Mouse (Mus musculus): ENCODE measurements around the gene Uba1.

The Uba1 gene

DNA sequence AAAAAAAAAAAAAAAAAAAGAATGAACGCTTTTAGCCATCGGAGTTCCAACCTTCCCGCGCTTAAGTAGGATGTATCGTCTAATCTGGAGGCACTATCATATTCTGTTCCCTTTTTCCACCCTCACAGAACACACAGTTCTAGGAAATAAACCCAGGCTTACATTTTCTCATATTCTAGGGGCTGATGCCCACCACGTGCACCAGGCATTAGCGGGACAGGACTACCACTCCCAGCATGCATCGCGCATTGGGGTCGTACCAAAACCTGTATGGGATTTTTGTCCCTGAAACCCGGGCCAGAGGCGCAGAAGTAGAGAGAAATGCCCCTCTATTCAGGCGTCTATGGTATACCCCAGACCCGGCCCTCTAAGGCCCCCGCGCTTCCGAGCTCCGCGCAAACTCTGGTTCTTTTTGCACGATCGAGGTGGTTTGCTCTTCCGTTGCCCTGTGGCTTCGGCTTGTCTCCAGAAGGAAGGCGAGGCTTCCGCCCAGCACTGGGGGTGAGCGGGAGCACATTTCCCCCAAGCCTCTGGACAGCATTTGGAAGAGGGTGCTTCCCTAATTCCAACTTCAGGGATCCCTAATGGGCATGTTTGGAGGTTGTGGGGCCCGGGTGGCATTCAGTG, at the start of gene Uba1:
Gene Uba1 (plus strand): TSS at position 301 of the 627 bp plus-strand sequence.
- DNase-seq = peak; percentile 81

DNA sequence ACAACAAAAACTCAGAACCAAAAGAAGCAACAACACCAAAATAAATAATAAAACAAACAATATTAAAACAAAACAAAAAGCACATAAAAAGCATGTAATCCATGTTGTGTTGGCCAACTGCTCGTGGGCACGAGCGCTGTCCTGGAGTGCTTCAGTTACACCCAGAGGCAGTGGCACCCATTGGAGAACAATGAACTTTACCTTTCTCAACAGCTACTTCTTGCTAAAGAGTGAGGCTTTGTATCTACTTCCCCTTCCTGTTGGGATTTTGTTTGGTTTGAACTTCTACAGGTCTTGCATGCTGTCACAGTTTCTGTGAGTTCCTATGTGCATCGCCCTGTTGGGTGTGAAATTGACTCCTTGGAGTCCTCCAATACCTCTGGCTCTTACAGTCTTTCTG, 49.6 kb upstream of the Uba1 start:
- no peak for DNase-seq

DNA sequence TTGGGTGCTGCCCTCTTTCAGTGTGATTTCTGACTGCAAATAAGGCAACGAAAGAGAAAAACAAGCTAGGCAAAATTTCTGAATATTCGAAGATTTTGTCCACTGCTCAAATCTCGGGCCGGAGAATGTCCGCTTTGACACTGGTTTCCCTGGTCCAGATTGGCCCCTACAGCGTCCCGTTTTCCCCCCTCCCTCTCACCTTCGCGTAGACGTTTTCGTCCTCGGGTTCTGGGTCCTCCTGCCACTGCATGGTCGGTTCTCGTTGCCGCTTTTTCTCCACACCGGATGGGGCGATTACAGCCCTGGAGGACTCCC, 41.3 kb upstream of the Uba1 start:
- no peak for DNase-seq

DNA sequence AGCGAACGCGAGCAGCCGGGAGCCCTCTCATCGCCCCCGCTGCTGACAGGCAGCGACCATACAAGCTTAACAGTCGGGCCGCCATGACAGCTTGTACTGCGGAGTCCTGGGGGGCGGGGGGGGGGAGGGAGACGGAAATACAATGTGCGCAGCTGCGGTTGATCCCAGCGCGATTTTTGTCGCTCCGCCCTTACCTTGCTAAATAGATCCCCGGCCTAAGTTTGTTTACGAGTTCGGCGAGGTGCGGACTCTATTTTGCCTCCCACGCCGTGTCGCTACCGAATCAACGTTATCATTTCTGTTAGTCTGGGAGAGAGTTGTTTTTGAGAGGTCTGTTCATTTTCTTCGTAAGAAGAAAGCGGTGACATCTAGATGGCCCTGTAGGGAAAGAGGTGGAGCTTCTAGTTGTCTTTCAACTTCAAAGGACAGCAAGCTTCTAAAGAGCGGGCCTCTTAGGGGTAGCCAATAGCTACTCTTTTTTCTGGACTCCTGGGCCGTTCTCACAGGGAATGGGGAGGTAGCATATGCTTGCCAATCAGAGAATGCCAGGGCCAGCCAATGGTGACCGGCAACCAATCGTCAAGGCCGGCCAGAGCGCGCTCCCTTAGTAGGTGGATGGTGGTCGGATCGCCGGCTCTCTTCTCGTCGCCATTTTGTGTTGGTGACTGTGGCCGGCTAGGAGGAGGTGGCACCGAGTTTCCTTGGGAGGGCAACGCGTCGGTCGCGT, 40.8 kb upstream of the Uba1 start, which contains the start of the genes Rbm10 and Ndufb11:
Gene Rbm10 (plus strand): TSS at position 328 of the 727 bp plus-strand sequence.
Gene Ndufb11 (minus strand): TSS at position 444 of the 727 bp plus-strand sequence.
- DNase-seq = peak; percentile 92

DNA sequence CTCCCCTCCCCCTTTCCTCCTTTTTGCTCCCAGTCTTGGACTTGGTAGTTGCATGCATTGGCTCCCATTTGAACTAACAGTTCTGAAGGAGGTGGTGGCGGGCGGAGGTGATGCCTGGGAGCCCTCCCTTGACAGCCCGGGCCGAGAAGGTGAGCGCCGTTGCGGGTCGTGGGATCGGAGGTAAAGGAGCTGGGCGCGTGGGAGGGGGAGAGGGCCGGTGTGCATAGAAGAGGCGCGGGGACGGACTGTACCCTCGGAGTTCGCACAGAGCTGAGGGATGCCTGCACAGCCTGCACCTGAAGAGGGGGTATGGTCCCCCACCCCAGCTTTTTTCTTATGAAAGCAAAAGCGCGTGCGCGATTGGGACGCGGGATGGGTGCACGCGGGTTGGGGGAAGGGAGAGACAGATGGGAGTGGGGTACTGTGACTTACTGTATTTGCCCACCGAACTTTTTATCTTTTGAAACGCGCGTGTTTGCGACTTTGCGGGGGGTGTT, 40.2 kb upstream of the Uba1 start:
- DNase-seq = no peak

DNA sequence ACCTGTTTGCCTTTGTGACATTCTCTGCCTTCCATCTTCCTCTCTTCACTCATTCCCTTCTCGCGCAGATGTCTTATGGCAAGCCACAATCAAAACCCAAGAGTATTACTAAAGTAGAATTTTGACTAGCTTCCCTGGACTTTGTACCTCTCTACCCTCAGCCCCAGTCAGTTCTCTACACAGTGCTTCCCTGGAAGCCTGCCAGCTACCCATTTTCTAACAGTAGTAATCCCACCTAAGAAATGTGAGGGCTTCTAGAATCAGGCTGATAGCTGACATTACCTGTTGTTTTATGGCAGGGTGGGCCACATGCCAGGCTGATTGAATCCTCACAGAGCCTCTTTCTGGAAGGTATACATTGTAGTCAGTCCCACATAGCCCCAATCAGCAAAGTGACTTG, 20.0 kb upstream of the Uba1 start:
- DNase-seq = no peak

DNA sequence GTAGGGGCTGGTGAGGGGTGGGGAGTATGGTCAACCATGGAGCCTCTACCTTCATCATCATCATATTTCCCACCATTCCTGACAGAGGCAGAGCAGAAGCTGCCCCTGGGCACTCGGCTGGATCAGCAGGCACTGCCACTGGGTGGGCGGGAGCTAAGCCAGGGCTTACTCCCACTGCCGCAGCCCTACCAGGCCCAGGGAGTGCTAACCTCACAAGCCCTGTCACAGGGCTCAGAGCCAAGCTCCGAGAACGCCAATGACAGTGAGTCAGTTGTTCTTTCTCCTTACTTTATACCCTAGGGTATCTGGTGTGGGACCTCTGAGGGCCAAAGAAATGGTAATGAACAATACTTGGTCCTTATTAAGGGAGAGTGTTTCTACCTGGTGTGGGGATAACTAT, 13.3 kb upstream of the Uba1 start:
- no peak for DNase-seq

DNA sequence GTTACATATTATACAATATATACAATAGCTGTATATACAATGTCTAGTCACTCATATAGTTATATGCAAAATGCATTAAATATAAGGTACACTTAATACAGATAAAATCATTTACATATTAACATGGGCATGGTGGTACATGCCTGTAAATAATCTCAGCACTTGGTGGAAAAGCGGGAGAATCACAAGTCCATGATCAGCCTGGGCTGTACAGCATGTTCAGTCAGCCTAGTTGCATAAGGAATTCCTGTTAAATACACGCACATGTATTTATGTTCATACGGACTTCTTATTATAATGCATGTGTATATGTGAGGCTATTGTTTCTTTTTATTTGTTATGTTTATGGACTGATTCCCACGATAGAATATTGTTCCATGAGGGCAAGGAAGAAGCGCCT, 533 bp upstream of the Uba1 start:
- no peak for DNase-seq

DNA sequence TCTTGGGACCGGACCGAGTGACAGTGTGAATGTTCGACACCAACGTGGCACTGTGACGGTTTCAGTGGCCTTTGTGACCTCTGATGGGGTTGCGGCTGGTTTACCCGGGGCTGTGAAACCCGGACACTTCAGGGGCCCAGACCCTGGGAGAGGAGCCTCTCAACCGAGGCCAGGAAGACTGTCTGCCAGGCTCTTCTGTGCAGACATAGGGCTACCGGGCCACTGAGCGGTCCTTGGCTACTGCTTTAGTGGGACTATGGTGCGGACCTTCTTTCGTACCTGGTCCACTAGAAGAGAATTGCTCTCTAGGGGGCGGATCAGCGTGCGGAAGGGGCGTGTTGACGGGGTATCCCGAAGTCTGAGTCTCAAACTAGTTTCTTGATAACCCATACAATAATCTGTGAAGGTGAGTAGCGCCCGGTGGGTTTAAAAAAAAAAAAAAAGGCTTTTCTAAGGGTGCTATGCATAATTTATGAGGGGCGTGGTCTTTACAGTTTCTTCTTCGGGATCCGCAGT, 823 bp downstream of the Uba1 start:
- no peak for DNase-seq

DNA sequence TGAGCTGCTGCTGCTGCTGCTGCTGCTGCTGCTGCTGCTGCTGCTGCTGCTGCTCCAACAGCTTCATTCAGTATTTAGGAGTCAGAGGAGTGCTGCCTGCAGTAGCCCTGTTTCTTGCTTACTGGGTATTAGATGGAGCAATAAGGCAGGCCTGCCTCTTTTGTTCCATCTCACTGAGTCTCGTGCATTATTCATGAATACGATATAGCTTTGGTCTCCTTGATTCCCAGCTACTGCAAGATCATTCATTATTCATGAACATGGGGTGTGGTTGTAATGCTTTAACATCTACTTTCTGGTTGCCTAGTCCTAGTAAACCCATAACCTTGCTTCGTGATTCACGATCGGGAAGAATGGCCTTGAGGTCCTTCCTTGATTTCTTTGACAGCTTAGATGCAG, 4.2 kb downstream of the Uba1 start:
- peak; percentile 3 for DNase-seq

DNA sequence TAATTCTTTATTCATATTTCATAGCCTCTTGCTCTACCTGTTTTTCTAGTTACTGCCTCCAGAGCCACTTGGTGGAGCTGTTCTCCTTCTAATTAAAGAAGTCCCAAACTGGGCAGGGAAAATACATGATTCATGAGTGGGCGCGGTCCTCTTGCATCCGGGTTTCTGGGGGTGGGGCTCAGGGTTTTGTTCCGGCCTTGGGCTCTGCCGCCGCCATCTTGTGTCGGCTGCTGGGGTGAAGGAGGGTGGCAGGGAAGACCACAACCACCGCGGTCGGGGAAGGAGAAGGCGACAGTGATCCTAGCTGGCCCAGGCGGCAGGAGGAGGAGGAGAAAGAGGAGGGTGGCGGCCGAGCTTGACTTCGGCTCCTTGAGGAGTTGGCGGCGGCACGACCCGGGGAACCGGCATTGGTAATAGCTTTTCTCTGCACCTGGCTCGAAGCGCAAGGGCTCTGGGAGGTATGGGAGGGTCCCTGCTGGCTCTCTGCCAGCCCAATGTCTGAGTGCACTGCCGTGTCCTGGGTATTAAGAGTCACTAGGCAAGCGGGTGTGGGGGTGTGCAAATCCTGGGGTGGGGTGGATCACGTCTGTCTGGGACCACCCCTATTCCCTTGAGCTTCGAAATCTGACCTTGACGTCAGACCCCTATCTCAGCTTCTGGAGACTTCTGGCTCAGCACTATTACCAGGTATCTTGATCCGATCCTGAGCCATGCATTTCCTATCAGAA, 4.8 kb downstream of the Uba1 start:
- peak; percentile 90 for DNase-seq

DNA sequence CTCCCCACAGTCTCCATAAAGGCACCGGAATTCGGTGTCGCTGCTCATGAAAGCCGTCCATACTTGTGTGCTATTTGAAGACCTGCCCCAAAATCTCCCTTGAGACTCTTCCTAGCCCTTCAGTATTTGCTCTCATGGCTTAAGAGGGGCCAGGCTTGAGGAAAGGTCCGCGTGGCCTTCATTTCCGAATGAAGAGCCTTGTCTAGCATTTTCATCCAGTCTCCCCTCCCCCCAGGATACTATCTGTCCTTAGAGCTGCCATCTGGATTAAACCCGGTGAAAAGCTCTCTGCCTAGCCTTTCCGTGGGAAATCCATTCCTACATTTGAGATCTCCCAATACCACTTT, 5.3 kb downstream of the Uba1 start:
- peak; percentile 9 for DNase-seq

DNA sequence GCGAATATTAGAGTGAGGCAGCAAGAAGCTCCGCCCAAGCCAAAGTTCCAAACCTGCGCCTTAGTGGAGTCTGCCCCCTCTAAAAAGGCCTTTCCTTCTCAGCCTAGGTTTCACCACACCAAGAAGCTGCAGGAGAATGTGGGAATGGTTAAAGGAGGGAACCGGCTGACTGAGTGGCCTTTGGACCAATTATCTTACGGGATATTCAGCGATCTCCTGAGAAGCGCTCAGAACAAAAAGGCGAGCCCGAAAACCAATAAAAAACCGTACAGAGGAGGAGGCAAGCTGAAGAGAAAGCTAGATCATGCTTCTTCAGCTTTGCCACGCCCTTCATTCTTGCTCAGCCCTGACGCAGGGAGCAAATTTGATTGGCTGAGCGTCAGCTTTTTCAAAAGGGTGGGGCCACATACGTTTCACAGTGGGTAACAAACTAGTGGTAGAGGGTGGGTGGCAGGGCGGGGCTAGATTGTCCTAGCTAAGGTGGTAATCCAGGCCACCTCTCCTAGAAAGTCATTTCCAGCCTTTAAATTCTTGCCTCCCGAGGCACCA, 29.5 kb downstream of the Uba1 start, which contains the start of gene Cdk16:
Gene Cdk16 (plus strand): TSS at position 436 of the 549 bp plus-strand sequence.
- peak; percentile 93 for DNase-seq

DNA sequence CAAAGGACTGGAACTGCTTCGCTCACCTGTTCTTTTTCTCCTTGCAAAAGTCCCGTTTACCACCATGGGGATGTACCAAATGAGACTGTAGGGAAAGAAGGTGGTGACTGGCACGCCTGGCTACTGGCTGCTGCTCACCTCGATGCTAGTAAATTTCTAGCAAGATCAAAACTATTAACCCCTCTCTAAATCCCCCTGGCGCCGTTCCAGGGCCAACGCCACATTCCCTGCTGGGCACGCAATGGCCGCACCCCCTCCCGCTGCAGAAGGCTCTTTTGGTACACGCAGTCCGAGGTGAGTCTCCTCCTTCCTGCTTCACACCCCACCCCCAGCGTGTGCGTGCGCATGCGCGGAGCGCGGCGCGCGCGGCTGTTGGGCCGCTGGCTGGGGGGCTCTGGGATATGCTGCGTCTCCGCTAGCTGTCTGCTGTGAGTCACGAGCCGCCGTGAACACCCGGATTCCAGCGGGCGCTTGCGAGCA, 30.0 kb downstream of the Uba1 start:
- DNase-seq = peak; percentile 86

DNA sequence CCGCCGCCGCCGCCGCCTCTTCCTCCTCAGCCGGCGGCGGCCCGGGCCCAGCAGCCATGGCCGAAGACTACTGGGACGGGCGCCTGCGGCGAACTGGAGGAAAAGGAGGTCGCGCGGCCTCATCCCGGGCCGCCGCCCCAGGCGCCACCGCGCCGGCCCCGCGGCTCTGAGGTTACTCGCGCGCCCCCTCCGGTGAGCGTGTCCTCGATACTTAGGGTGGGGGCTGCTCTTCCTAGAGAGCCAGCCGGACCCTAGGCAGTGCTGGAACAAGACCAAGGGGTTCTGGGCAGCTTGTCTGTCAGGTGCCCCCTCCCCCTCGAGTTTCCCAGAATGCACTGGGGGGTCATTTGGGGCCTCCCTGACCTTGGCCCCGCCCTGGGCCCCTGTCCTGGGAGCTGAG, 30.5 kb downstream of the Uba1 start:
- DNase-seq = peak; percentile 63

DNA sequence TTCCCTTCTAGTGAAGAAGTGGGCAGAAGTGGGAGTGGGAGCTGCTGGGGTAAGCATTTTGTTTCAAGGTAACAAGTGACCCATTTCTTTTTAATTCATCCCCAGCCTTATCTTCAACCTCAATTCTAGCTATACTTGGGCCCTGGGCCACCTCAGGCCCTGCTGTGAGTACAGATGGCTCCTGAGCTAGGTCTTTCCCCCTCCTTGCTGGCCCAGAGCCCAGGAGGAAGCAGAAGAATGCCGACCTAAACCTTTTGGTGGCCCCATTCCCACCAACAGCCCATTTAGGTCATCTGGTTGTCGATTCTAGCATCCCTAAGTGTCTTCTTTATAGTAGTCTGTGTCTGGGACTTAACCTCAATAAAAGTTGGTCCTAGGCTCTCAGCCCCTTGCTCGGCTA, 33.4 kb downstream of the Uba1 start:
- no peak for DNase-seq

DNA sequence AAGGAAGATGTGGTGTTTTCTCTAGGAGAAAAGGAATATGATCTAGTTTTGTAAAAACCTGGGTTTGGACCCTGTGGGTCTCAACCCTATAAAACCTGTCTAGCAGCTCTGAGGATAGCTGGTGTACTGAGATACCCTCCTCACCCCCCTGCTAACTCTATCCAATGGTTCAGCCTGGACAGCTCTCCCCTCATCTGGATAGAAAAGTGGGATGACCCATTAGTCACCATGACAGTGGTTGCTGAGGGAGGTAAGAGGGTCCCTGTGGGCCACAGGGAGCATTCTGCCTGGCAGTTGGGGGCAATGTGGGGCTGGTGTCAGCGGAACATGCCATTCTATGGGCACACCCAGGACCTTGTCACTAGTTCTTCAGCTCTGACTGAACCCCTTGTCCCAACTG, 34.5 kb downstream of the Uba1 start:
- DNase-seq = no peak

DNA sequence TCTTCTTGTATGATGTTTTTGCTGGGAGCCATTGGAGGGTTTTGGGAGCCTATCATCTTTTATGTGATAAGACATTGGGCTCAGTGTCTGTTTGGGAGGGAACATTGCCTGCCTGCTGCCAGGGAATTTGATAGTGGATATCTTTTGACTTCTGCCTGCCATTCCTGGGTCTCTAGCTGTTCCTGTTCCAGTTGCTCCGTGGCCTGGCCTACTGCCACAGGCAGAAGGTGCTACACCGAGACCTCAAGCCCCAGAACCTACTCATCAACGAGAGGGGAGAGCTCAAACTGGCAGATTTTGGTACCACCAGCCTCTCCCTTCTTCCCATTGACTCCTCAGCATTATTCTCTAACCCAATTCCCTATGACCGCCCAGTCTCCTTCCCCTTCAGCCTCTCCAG, 37.7 kb downstream of the Uba1 start:
- no peak for DNase-seq

DNA sequence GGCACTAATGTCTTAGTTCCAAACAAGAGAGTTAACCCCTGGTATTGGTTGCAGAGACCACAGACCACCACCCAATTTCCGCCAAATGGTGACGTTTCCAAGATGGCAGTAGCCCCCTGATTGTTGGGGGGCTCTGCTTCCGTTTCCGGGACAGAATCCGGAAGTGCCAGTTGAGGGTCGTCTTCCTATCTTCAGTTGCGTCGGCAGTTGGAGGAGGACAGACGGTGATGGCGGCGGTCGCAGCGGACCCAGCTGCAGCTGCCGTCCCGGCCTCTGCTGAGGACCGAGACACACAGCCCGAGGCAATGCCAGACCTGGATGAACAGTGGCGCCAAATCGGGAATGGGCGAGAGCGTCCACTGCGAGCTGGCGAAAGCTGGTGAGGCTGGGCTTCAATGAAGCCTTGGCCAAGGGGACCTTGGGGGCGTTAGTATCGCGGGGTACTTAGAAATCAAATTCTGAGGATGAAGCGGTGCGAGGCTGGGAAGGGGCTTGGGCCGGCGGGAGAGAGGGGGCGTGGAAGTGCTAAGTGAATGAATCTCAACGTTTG, 45.7 kb downstream of the Uba1 start, which contains the start of gene Usp11:
Gene Usp11 (plus strand): TSS at position 166 of the 550 bp plus-strand sequence.
- DNase-seq = peak; percentile 42

DNA sequence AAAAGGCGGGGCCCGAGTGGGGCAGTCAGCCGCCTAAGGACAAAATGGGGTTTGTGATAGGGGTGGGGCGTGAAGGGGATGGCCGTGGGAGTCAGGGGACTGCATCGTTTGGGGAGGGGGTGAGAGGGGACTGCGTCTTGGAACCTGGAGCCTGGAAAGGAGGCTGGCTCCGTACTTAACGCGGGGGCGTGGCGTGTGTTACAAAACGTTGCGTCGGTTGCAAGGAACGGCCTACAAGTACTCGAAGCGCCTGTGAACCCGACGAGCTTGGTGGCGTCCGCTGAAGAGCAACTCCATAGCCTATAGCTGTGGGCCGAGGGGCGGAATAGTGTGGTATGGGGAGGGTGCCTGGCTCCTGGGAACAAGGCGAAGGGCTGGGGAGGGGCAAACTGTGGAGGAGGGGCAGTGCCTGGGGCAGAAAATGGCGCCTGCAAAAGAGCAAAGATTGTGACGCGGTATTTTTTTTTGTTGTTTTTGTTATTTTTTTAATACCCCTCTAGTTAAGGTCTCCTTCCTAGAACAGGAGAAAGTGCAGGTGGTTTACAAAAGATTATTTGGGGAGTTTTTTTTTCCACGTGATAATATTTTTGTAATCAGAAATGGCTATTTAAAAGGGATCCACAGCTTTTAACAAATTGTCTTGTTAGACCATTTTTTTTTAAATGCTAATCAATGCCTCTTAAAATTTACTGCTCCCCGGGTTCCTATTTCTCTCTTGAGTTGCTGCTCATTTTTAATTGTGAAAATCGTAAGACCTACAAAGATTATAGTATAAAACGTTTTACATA, 46.4 kb downstream of the Uba1 start:
- peak; percentile 89 for DNase-seq

DNA sequence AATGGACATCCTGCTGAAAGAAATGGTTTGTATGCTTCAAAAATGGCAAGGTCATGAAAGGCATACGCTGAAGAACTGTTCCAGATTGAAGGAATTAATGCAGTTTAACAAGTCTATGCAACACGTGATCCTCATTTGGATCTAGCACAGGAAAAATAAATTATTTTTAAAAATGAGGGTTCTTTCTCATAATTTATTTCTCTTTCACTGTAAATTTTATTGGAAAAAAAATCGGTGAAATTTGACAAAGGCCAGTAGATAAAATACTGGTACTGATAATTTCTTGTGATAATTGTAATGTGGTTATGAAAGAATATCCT, 46.9 kb downstream of the Uba1 start:
- DNase-seq = no peak

DNA sequence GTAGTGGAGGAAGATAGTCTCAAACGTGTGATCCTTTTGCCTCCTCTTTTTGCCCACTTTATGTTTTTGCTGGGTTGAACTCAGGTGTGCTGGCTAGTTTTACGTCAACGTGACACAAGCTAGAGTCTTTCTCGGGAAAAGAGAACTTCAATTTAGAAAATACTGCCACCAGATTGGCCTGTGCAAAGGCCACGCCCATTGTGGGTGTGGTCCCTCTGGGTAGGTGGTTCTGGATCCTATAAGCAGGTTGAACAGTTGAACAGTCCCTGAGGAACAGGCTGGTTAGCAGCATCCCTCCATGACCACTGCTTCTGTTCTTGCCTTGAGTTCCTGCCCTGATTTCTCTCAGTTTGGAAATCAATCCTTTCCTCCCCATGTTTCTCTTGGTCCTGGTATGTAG, 70.6 kb downstream of the Uba1 start:
- DNase-seq = no peak

Measured in layer of hippocampus, adult 9-11 months (tissue).